Mouse (Mus musculus): ENCODE data around the gene Pnmal2.

Pnmal2 gene

DNA sequence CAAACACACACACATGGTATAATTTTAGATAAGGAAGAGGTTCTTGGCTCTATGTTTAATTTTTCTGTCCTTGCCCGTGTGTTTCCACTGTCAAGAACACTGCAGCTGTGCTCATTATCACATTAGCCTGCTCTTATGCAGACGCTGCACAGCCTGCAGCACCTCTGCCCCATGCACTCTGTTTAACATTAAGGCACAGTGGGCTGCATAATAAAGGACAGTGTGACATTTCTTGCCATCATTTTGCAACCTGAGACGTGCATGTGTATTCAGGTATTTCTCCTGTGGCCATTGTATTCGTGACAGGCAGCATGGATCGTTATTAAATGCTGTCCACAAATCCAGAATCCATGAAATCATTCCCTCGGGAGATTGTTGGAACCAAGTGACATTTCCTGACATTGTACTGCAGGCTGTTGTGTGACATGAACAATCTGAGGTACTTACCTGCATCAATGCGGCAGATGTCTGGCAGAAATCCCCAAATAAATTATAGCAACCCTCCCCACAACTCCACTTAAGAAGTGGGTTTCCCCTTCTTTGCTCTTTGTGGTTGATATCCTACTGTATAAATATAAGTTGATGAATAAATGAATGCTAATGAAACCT, 43.2 kb downstream of the Pnmal2 start:
- DNase-seq: no peak

- DNase-seq: peak; percentile 57 to 85
These were observed 43.9 kb downstream of the Pnmal2 start for GRCm38 (mm10) chr7:16988405-16988804.

DNA sequence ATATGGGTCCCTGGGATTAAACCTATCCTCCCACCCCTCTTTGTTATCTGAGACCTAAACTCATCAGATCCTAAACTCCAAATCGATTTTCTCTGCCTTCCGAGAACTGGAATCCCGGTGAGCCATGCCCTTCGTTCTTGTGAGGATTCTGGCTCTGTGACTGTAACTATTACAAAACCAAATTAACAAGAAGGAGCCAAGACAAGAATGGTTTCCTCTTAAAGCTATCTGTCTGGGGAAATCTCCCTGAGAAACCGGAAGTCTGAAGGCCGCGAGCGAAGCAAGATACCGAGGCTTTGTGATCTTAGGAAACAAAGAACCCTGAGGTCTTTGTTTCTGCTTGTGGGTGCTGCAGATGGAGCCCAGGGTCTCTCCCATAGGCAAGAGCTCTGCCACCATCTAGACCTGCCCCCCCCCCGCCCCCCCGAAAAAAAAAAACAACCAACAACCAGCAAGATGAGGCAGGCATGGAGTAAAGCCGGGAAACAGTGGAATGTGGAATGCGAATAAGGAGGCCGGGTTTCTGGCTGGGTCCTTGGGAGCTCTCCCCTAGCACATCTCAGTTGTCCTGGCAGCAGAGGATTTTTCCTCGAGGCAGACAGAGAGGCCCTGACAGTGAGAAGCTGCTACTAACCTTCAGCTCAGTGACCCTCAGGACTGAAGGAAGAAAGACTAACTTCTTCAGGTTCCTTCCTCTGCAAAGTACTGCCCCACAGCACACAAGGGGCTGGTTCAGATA, 45.7 kb downstream of the Pnmal2 start:
- DNase-seq: peak in 1 of 2 experiments; percentile 23

DNA sequence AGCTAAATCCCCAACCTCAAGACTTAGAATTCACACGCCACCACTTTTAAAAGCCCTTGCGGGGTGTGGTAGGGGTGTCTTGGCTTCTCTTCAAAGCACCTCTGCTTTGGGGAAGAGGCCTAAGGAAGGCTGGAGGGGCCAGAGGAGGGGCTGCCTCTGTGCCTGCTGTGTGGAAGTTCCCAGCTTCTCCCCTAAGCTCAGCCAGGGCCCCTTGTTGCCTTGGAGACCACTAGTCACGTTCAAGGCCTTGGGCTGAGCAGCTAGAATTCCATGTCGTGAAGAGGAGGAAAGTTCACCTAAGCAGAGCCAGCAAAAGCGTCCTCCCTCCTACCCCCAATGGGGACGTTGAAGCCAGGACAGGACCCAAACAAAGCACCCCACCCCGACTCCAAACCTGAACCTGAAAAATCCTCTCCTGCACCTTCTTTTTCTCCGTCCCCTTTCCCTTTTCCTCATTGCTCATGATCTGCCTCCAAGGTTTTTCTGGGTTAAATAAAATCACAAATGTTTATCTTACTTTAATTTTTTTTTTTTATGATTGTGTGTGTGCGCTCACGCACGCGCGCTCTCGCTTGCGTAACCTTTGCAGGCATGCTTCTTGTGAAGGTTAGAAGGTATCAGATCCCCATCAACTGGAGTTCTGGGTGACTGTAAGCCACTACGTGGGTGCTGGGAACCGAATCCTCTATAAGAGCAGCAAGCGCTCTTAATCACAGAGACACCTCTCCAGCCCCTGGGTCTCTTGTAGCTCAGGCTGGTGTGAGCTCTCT, 47.4 kb downstream of the Pnmal2 start:
- DNase-seq: no peak

GRCm38 (mm10) chr7:16992451-16992807, 47.9 kb downstream of the Pnmal2 start, which contains the start of gene Ccdc8:
TSS of gene Ccdc8 (plus strand) at chr7:16992708.
- DNase-seq: no peak

DNA sequence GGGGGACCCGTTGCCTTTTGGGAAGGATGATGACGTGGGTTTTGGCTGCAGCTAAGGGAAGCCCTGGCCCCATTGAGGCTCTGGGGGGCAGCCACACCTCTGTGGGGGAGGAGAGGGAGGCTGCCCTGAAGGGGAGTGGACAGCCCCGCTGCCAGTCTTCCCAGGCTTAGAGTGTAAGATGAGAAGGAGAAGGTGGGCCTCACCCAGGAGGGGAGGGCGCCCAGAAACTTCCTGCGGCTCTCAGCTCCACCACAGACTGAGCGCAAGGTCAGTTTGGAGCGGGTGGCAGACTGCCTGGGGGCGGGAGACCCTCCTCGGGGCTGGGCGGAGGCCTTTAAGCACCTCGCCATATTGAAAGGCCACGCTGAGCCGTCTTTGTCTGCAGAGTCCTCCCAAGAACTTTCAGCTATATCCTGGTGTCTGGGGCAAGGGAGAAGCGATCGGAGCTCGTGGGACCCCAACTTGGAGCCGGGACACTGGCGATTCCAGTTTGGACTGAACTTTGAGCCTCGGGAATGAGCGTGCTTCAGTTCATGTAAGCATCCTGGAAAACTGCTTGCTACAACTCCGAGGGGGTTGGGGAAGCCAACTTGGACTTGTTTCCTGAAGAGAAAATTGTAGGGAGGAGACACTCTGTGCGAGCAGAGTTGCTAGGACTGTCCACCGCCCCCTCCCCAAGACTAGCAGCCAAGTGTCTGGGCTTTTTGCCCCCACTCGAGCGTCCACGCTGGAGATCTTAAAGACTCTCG, 49.3 kb downstream of the Pnmal2 start:
- peak; percentile 85 to 94 for DNase-seq

GRCm38 (mm10) chr7:16994400-16994799, 49.9 kb downstream of the Pnmal2 start:
- peak in 1 of 2 experiments; percentile 17 for DNase-seq

DNA sequence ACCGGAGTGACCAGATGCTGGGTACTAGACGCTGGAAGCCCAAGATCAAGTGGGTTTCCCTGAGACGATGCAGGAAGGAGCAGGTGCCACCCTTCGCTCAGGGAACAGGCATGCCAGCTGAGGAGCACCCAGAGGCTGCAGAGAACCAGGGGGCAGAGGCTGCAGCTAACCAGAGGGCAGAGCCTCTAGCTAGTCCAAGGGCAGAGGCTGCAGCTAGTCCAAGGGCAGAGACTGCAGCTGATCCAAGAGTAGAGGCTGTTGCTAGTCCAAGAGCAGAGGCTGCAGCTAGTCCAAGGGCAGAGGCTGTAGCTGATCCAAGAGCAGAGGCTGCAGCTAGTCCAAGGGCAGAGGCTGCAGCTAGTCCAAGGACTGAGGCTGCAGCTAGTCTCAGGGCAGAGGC, 50.9 kb downstream of the Pnmal2 start:
- no peak for DNase-seq
